Mouse (Mus musculus): ENCODE measurements around the gene Nupr1.

- no peak for TF ChIP-seq CTCF (conservative IDR thresholded peaks at IDR 0.05; ENCODE audit: insufficient read depth, insufficient read length, low read depth, low read length)
- TF ChIP-seq POLR2A (IDR thresholded peaks at IDR 0.05; ENCODE audit: low read depth, low read length): no peak
These were observed 12.0 kb upstream of the Nupr1 start for GRCm38 (mm10) chr7:126642545-126643243.

All from kidney, adult 2 months (tissue).